Mouse (Mus musculus) thymus, adult 2 months (tissue): ENCODE results near the gene Hoxd12.

ENCODE experiments used
- CTCF ChIP-seq: fragments of 200-500 bp; IDR thresholded peaks from 2 replicates; pipeline ENCODE4 v1.5.1; 2012; ENCODE audit warnings: mild to moderate bottlenecking, control low read depth, low read length, moderate library complexity, borderline replicate concordance; ENCODE audit not compliant: control insufficient read depth, poor library complexity, insufficient read depth; ENCODE audit errors: extremely low read depth
- POLR2A ChIP-seq: fragments of 200-500 bp; IDR thresholded peaks from 2 replicates; pipeline ENCODE4 v1.6.1; 2012; ENCODE audit warnings: mild to moderate bottlenecking, low read length, control low read depth, moderate library complexity; ENCODE audit not compliant: control insufficient read depth, poor library complexity, insufficient read depth; ENCODE audit errors: extremely low read depth

- TF ChIP-seq POLR2A (no peak), CTCF (0 out of 2 replicates have a peak, but pooled peaks have one; percentile 22)
Observed at GRCm38 (mm10) chr2:74661685-74662084, 13.1 kb upstream of the Hoxd12 start.
